Mouse (Mus musculus): ENCODE data around the gene Kcna7. TPM values are rescaled to one million over a fixed set of nuclear protein-coding genes. Genes with fewer than 3 reads are reported as not detected.

Kcna7 gene
- polyA plus RNA-seq, 1 experiment from 2014 or later, result not detected

GRCm38 (mm10) chr7:45426556-45426955 lies 21.1 kb downstream of the Kcna7 start:
- 96% methylated on average over 8 of the region's 8 CpGs for WGBS
- Histone ChIP-seq H3K4me1 (replicated peaks; ENCODE audit: control insufficient read depth, insufficient read depth, low read length) (no peaks in the 10 kb centered on the region), H3K9ac (ENCODE audit: low read length) (no peak overlapping the region), H3K4me3 (ENCODE audit: low read depth, low read length) (no peak overlapping the region), H3K4me2 (ENCODE audit: low read length) (no peak overlapping the region), H3K27me3 (replicated peaks; ENCODE audit: control insufficient read depth, insufficient read depth, low read length) (no peaks in the 10 kb centered on the region), H3K9me3 (ENCODE audit: control insufficient read depth, low read length) (no peaks in the 10 kb centered on the region), H3K27ac (ENCODE audit: low read depth) (no peak overlapping the region), H3K36me3 (ENCODE audit: control insufficient read depth, insufficient read depth, low read length) (peaks cover 90% of the 10 kb centered on the region)
- ATAC-seq (replicated peaks; ENCODE audit: low FRiP score, low TSS enrichment, low read depth), result no peak
- DNase-seq (ENCODE audit: low spot score), result no peak

- no peak for DNase-seq (ENCODE audit: low spot score)
- no peak for ATAC-seq (replicated peaks; ENCODE audit: low FRiP score, low TSS enrichment, low read depth)
- 1% methylated on average over 7 of the region's 7 CpGs for WGBS
- Histone ChIP-seq H3K4me3 (ENCODE audit: low read depth, low read length) (peak overlapping the region; percentile 95), H3K27me3 (replicated peaks; ENCODE audit: control insufficient read depth, insufficient read depth, low read length) (no peaks in the 10 kb centered on the region), H3K4me1 (replicated peaks; ENCODE audit: control insufficient read depth, insufficient read depth, low read length) (peaks cover 35% of the 10 kb centered on the region), H3K27ac (ENCODE audit: low read depth) (peak overlapping the region; percentile 73; the same call in 1 of the 2 replicates), H3K36me3 (ENCODE audit: control insufficient read depth, insufficient read depth, low read length) (peaks cover 26% of the 10 kb centered on the region), H3K4me2 (ENCODE audit: low read length) (peak overlapping the region; percentile 94), H3K9me3 (ENCODE audit: control insufficient read depth, low read length) (no peaks in the 10 kb centered on the region), H3K9ac (ENCODE audit: low read length) (peak overlapping the region; percentile 83)
Observed at GRCm38 (mm10) chr7:45433835-45434202, 28.4 kb downstream of the Kcna7 start.

GRCm38 (mm10) chr7:45434203-45435015 lies 29.0 kb downstream of the Kcna7 start, which contains the start of gene Gys1:
Gene Gys1 (plus strand): TSS chr7:45434844.
- peak; percentile 100 for DNase-seq (ENCODE audit: low spot score)
- H3K4me1 ChIP-seq (replicated peaks; ENCODE audit: control insufficient read depth, insufficient read depth, low read length), result peaks cover 35% of the 10 kb centered on the region
- WGBS, result under 1% methylated on average over 45 of the region's 45 CpGs
- H3K9ac ChIP-seq (ENCODE audit: low read length), result peak within 1 kb of the TSS; percentile 83
- ATAC-seq (replicated peaks; ENCODE audit: low FRiP score, low TSS enrichment, low read depth), result peak; percentile 98
- peak within 1 kb of the TSS; percentile 95 for H3K4me3 ChIP-seq (ENCODE audit: low read depth, low read length)
- no peaks in the 10 kb centered on the region for H3K27me3 ChIP-seq (replicated peaks; ENCODE audit: control insufficient read depth, insufficient read depth, low read length)
- no peaks in the 10 kb centered on the region for H3K9me3 ChIP-seq (ENCODE audit: control insufficient read depth, low read length)
- peak within 1 kb of the TSS; percentile 94 for H3K4me2 ChIP-seq (ENCODE audit: low read length)
- peak within 1 kb of the TSS; percentile 73 for H3K27ac ChIP-seq (ENCODE audit: low read depth)
- peaks cover 22% of the 10 kb centered on the region for H3K36me3 ChIP-seq (ENCODE audit: control insufficient read depth, insufficient read depth, low read length)

- no peak for ATAC-seq (replicated peaks; ENCODE audit: low FRiP score, low TSS enrichment, low read depth)
- Histone ChIP-seq H3K4me1 (replicated peaks; ENCODE audit: control insufficient read depth, insufficient read depth, low read length) (peaks cover 35% of the 10 kb centered on the region), H3K9me3 (ENCODE audit: control insufficient read depth, low read length) (no peaks in the 10 kb centered on the region), H3K4me2 (ENCODE audit: low read length) (peak overlapping the region; percentile 94), H3K9ac (ENCODE audit: low read length) (peak overlapping the region; percentile 83), H3K27me3 (replicated peaks; ENCODE audit: control insufficient read depth, insufficient read depth, low read length) (no peaks in the 10 kb centered on the region), H3K4me3 (ENCODE audit: low read depth, low read length) (peak overlapping the region; percentile 95), H3K36me3 (ENCODE audit: control insufficient read depth, insufficient read depth, low read length) (peaks cover 23% of the 10 kb centered on the region), H3K27ac (ENCODE audit: low read depth) (peak overlapping the region; percentile 49)
- DNase-seq (ENCODE audit: low spot score), result no peak
- WGBS, result 2% methylated on average over 16 of the region's 16 CpGs
Observed at GRCm38 (mm10) chr7:45435038-45435437, 29.6 kb downstream of the Kcna7 start.

- no peak for ATAC-seq (replicated peaks; ENCODE audit: low FRiP score, low TSS enrichment, low read depth)
- peaks cover 35% of the 10 kb centered on the region for H3K4me1 ChIP-seq (replicated peaks; ENCODE audit: control insufficient read depth, insufficient read depth, low read length)
- peaks cover 23% of the 10 kb centered on the region for H3K36me3 ChIP-seq (ENCODE audit: control insufficient read depth, insufficient read depth, low read length)
- no peak overlapping the region for H3K4me3 ChIP-seq (ENCODE audit: low read depth, low read length)
- no peak for DNase-seq (ENCODE audit: low spot score)
- 87% methylated on average over 5 of the region's 5 CpGs for WGBS
- no peaks in the 10 kb centered on the region for H3K27me3 ChIP-seq (replicated peaks; ENCODE audit: control insufficient read depth, insufficient read depth, low read length)
- H3K9me3 ChIP-seq (ENCODE audit: control insufficient read depth, low read length), result no peaks in the 10 kb centered on the region
- no peak overlapping the region for H3K27ac ChIP-seq (ENCODE audit: low read depth)
- no peak overlapping the region for H3K9ac ChIP-seq (ENCODE audit: low read length)
- no peak overlapping the region for H3K4me2 ChIP-seq (ENCODE audit: low read length)
Observed at GRCm38 (mm10) chr7:45436444-45436843, 31.0 kb downstream of the Kcna7 start.

GRCm38 (mm10) chr7:45437046-45437445 lies 31.6 kb downstream of the Kcna7 start:
- Histone ChIP-seq H3K9ac (ENCODE audit: low read length) (no peak overlapping the region), H3K4me3 (ENCODE audit: low read depth, low read length) (no peak overlapping the region), H3K27me3 (replicated peaks; ENCODE audit: control insufficient read depth, insufficient read depth, low read length) (no peaks in the 10 kb centered on the region), H3K36me3 (ENCODE audit: control insufficient read depth, insufficient read depth, low read length) (peaks cover 22% of the 10 kb centered on the region), H3K27ac (ENCODE audit: low read depth) (no peak overlapping the region), H3K4me1 (replicated peaks; ENCODE audit: control insufficient read depth, insufficient read depth, low read length) (peaks cover 35% of the 10 kb centered on the region), H3K9me3 (ENCODE audit: control insufficient read depth, low read length) (no peaks in the 10 kb centered on the region), H3K4me2 (ENCODE audit: low read length) (peak overlapping the region; percentile 4; the same call in 1 of the 2 replicates)
- DNase-seq (ENCODE audit: low spot score) (no peak), ATAC-seq (replicated peaks; ENCODE audit: low FRiP score, low TSS enrichment, low read depth) (no peak)
- WGBS, result 35% methylated on average over 6 of the region's 6 CpGs

- no peaks in the 10 kb centered on the region for H3K27me3 ChIP-seq (replicated peaks; ENCODE audit: control insufficient read depth, insufficient read depth, low read length)
- peak within 1 kb of the TSS; percentile 18 for H3K4me2 ChIP-seq (ENCODE audit: low read length)
- no peak within 1 kb of the TSS for H3K4me3 ChIP-seq (ENCODE audit: low read depth, low read length)
- DNase-seq (ENCODE audit: low spot score) (no peak), ATAC-seq (replicated peaks; ENCODE audit: low FRiP score, low TSS enrichment, low read depth) (no peak)
- H3K9ac ChIP-seq (ENCODE audit: low read length), result no peak within 1 kb of the TSS
- peaks cover 35% of the 10 kb centered on the region for H3K4me1 ChIP-seq (replicated peaks; ENCODE audit: control insufficient read depth, insufficient read depth, low read length)
- H3K9me3 ChIP-seq (ENCODE audit: control insufficient read depth, low read length), result no peaks in the 10 kb centered on the region
- H3K36me3 ChIP-seq (ENCODE audit: control insufficient read depth, insufficient read depth, low read length), result peaks cover 25% of the 10 kb centered on the region
- no peak within 1 kb of the TSS for H3K27ac ChIP-seq (ENCODE audit: low read depth)
- 25% methylated on average over 19 of the region's 19 CpGs for WGBS
Observed at GRCm38 (mm10) chr7:45437521-45438276, 32.2 kb downstream of the Kcna7 start, which contains the start of gene Ruvbl2. Gene Ruvbl2 (minus strand): TSS chr7:45438096.

GRCm38 (mm10) chr7:45443526-45444420 lies 38.3 kb downstream of the Kcna7 start:
- H3K4me3 ChIP-seq (ENCODE audit: low read depth, low read length), result no peak overlapping the region
- no peak overlapping the region for H3K9ac ChIP-seq (ENCODE audit: low read length)
- WGBS, result 82% methylated on average over 22 of the region's 22 CpGs
- H3K4me1 ChIP-seq (replicated peaks; ENCODE audit: control insufficient read depth, insufficient read depth, low read length), result 0 out of 2 replicates have a peak, but pooled peaks cover 5% of the 10 kb centered on the region
- ATAC-seq (replicated peaks; ENCODE audit: low FRiP score, low TSS enrichment, low read depth) (no peak), DNase-seq (ENCODE audit: low spot score) (no peak)
- peaks cover 61% of the 10 kb centered on the region for H3K36me3 ChIP-seq (ENCODE audit: control insufficient read depth, insufficient read depth, low read length)
- H3K4me2 ChIP-seq (ENCODE audit: low read length), result no peak overlapping the region
- H3K27ac ChIP-seq (ENCODE audit: low read depth), result no peak overlapping the region
- H3K9me3 ChIP-seq (ENCODE audit: control insufficient read depth, low read length), result no peaks in the 10 kb centered on the region
- no peaks in the 10 kb centered on the region for H3K27me3 ChIP-seq (replicated peaks; ENCODE audit: control insufficient read depth, insufficient read depth, low read length)
